Mouse (Mus musculus): ENCODE data around the gene Tbc1d24. TPM values are rescaled to one million over a fixed set of nuclear protein-coding genes. Genes with fewer than 3 reads are reported as not detected.
A peak's percentile ranks its signal among the peaks of the same experiment; 100 is the strongest.

The Tbc1d24 gene
- polyA plus RNA-seq, 1 experiment from 2014 or later: 6.9 TPM

GRCm38 (mm10) chr17:24171738-24172137 lies 33.6 kb downstream of the Tbc1d24 start:
- H3K4me2 ChIP-seq: no peak overlapping the region
- WGBS (ENCODE audit: insufficient replicate concordance): 79% methylated on average over 4 of the region's 4 CpGs
- peaks cover 47% of the 10 kb centered on the region for H3K4me1 ChIP-seq (replicated peaks)
- peak overlapping the region; percentile 94 for H3K27ac ChIP-seq
- no peak overlapping the region for H3K4me3 ChIP-seq (replicated peaks)
- H3K9ac ChIP-seq: no peak overlapping the region
- H3K9me3 ChIP-seq (replicated peaks): no peaks in the 10 kb centered on the region
- ATAC-seq (ENCODE audit: low read depth) (no peak), DNase-seq (no peak)
- no peaks in the 10 kb centered on the region for H3K27me3 ChIP-seq
- peaks cover 17% of the 10 kb centered on the region for H3K36me3 ChIP-seq

- Histone ChIP-seq H3K9me3 (replicated peaks) (no peaks in the 10 kb centered on the region), H3K27me3 (no peaks in the 10 kb centered on the region), H3K9ac (peak overlapping the region; percentile 90; the same call in 1 of the 2 replicates), H3K27ac (peak overlapping the region; percentile 94), H3K4me2 (peak overlapping the region; percentile 87; the same call in 1 of the 2 replicates), H3K4me3 (replicated peaks) (0 out of 2 replicates have a peak overlapping the region, but pooled peaks have one; percentile 83), H3K36me3 (peaks cover 19% of the 10 kb centered on the region), H3K4me1 (replicated peaks) (peaks cover 51% of the 10 kb centered on the region)
- WGBS (ENCODE audit: insufficient replicate concordance): 44% methylated on average over 5 of the region's 5 CpGs
- DNase-seq (no peak), ATAC-seq (ENCODE audit: low read depth) (no peak)
Observed at GRCm38 (mm10) chr17:24170729-24171128, 34.6 kb downstream of the Tbc1d24 start.

GRCm38 (mm10) chr17:24170125-24170524 lies 35.2 kb downstream of the Tbc1d24 start:
- no peak for DNase-seq
- H3K9me3 ChIP-seq (replicated peaks): no peaks in the 10 kb centered on the region
- H3K27ac ChIP-seq: peak overlapping the region; percentile 94
- H3K36me3 ChIP-seq: peaks cover 25% of the 10 kb centered on the region
- H3K4me3 ChIP-seq (replicated peaks): peak overlapping the region; percentile 83
- WGBS (ENCODE audit: insufficient replicate concordance): 67% methylated on average over 3 of the region's 3 CpGs
- ATAC-seq (ENCODE audit: low read depth): no peak
- peaks cover 57% of the 10 kb centered on the region for H3K4me1 ChIP-seq (replicated peaks)
- H3K27me3 ChIP-seq: no peaks in the 10 kb centered on the region
- H3K4me2 ChIP-seq: peak overlapping the region; percentile 87
- peak overlapping the region; percentile 90 for H3K9ac ChIP-seq

- peak; percentile 92 for DNase-seq
- H3K27me3 ChIP-seq: no peaks in the 10 kb centered on the region
- peak within 1 kb of the TSS; percentile 90 for H3K9ac ChIP-seq
- H3K4me1 ChIP-seq (replicated peaks): peaks cover 64% of the 10 kb centered on the region
- H3K4me2 ChIP-seq: peak within 1 kb of the TSS; percentile 87
- peak within 1 kb of the TSS; percentile 94 for H3K27ac ChIP-seq
- peaks cover 31% of the 10 kb centered on the region for H3K36me3 ChIP-seq
- H3K4me3 ChIP-seq (replicated peaks): peak within 1 kb of the TSS; percentile 83
- no peaks in the 10 kb centered on the region for H3K9me3 ChIP-seq (replicated peaks)
- under 1% methylated on average over 58 of the region's 58 CpGs for WGBS (ENCODE audit: insufficient replicate concordance)
- peak; percentile 86 for ATAC-seq (ENCODE audit: low read depth)
Observed at GRCm38 (mm10) chr17:24169317-24170065, 35.9 kb downstream of the Tbc1d24 start, which contains the start of gene Atp6v0c. Gene Atp6v0c, minus strand, starts transcription at chr17:24169702.

GRCm38 (mm10) chr17:24168590-24169277 lies 36.6 kb downstream of the Tbc1d24 start:
- peak overlapping the region; percentile 90 for H3K9ac ChIP-seq
- ATAC-seq (ENCODE audit: low read depth): peak; percentile 52
- DNase-seq: peak; percentile 64
- peak overlapping the region; percentile 87 for H3K4me2 ChIP-seq
- under 1% methylated on average over 40 of the region's 41 CpGs for WGBS (ENCODE audit: insufficient replicate concordance)
- H3K27me3 ChIP-seq: no peaks in the 10 kb centered on the region
- H3K27ac ChIP-seq: peak overlapping the region; percentile 94
- peaks cover 63% of the 10 kb centered on the region for H3K4me1 ChIP-seq (replicated peaks)
- no peaks in the 10 kb centered on the region for H3K9me3 ChIP-seq (replicated peaks)
- peak overlapping the region; percentile 83 for H3K4me3 ChIP-seq (replicated peaks)
- H3K36me3 ChIP-seq: peaks cover 32% of the 10 kb centered on the region

- no peaks in the 10 kb centered on the region for H3K9me3 ChIP-seq (replicated peaks)
- H3K27me3 ChIP-seq: no peaks in the 10 kb centered on the region
- DNase-seq: no peak
- no peak for ATAC-seq (ENCODE audit: low read depth)
- H3K4me1 ChIP-seq (replicated peaks): peaks cover 66% of the 10 kb centered on the region
- peak overlapping the region; percentile 87 for H3K4me2 ChIP-seq
- 33% methylated on average over 7 of the region's 7 CpGs for WGBS (ENCODE audit: insufficient replicate concordance)
- peaks cover 32% of the 10 kb centered on the region for H3K36me3 ChIP-seq
- H3K9ac ChIP-seq: peak overlapping the region; percentile 90
- H3K27ac ChIP-seq: peak overlapping the region; percentile 94
- peak overlapping the region; percentile 83 for H3K4me3 ChIP-seq (replicated peaks)
Observed at GRCm38 (mm10) chr17:24167891-24168505, 37.4 kb downstream of the Tbc1d24 start.

GRCm38 (mm10) chr17:24167120-24167519 lies 38.2 kb downstream of the Tbc1d24 start:
- no peaks in the 10 kb centered on the region for H3K27me3 ChIP-seq
- peak overlapping the region; percentile 83 for H3K4me3 ChIP-seq (replicated peaks)
- H3K36me3 ChIP-seq: peaks cover 32% of the 10 kb centered on the region
- WGBS (ENCODE audit: insufficient replicate concordance): 72% methylated on average over 6 of the region's 6 CpGs
- peak overlapping the region; percentile 87 for H3K4me2 ChIP-seq
- no peaks in the 10 kb centered on the region for H3K9me3 ChIP-seq (replicated peaks)
- H3K27ac ChIP-seq: peak overlapping the region; percentile 94
- no peak for DNase-seq
- H3K9ac ChIP-seq: peak overlapping the region; percentile 90; the same call in 1 of the 2 replicates
- peaks cover 73% of the 10 kb centered on the region for H3K4me1 ChIP-seq (replicated peaks)
- no peak for ATAC-seq (ENCODE audit: low read depth)

- Histone ChIP-seq H3K27me3 (no peaks in the 10 kb centered on the region), H3K36me3 (peaks cover 32% of the 10 kb centered on the region), H3K4me3 (replicated peaks) (no peak overlapping the region), H3K27ac (peak overlapping the region; percentile 37), H3K9me3 (replicated peaks) (no peaks in the 10 kb centered on the region), H3K4me1 (replicated peaks) (peaks cover 59% of the 10 kb centered on the region), H3K9ac (no peak overlapping the region), H3K4me2 (no peak overlapping the region)
- WGBS (ENCODE audit: insufficient replicate concordance): 69% methylated on average over 11 of the region's 11 CpGs
- no peak for DNase-seq
- ATAC-seq (ENCODE audit: low read depth): no peak
Observed at GRCm38 (mm10) chr17:24164566-24165259, 40.6 kb downstream of the Tbc1d24 start.

- under 1% methylated on average over 47 of the region's 47 CpGs for WGBS (ENCODE audit: insufficient replicate concordance)
- Histone ChIP-seq H3K36me3 (peaks cover 32% of the 10 kb centered on the region), H3K4me1 (replicated peaks) (peaks cover 56% of the 10 kb centered on the region), H3K4me3 (replicated peaks) (peak within 1 kb of the TSS; percentile 73), H3K9me3 (replicated peaks) (no peaks in the 10 kb centered on the region), H3K4me2 (peak within 1 kb of the TSS; percentile 97), H3K27ac (peak within 1 kb of the TSS; percentile 97), H3K9ac (peak within 1 kb of the TSS; percentile 84), H3K27me3 (no peaks in the 10 kb centered on the region)
- peak; percentile 88 for DNase-seq
- peak; percentile 84 for ATAC-seq (ENCODE audit: low read depth)
Observed at GRCm38 (mm10) chr17:24163176-24163962, 42.0 kb downstream of the Tbc1d24 start, which contains the start of gene Amdhd2. Gene Amdhd2, minus strand, starts transcription at chr17:24163766.

- Histone ChIP-seq H3K9me3 (replicated peaks) (no peaks in the 10 kb centered on the region), H3K36me3 (peaks cover 32% of the 10 kb centered on the region), H3K27ac (peak overlapping the region; percentile 97), H3K4me1 (replicated peaks) (peaks cover 49% of the 10 kb centered on the region), H3K27me3 (no peaks in the 10 kb centered on the region), H3K9ac (peak overlapping the region; percentile 84), H3K4me2 (peak overlapping the region; percentile 97), H3K4me3 (replicated peaks) (peak overlapping the region; percentile 73)
- ATAC-seq (ENCODE audit: low read depth) (peak; percentile 9; the same call in 1 of the 2 replicates), DNase-seq (peak; percentile 27)
- WGBS (ENCODE audit: insufficient replicate concordance): 4% methylated on average over 17 of the region's 17 CpGs
Observed at GRCm38 (mm10) chr17:24162584-24163175, 42.7 kb downstream of the Tbc1d24 start.
